Mouse (Mus musculus) cerebral cortex, adult 2 months (tissue): ENCODE results near the gene Grb2.

Source experiments
- WGBS: fragments of 180-500 bp; shearing (Covaris S2); methylation state at CpG from one replicate; pipeline ENCODE4 v1.1.7; 2018; 5-methylcytosine and 5-hydroxymethylcytosine counted together

Gene Grb2

GRCm38 (mm10) chr11:115627705-115628464, 80.5 kb downstream of the Grb2 start, which contains the start of gene Slc25a19:
Gene Slc25a19 (minus strand): TSS chr11:115628295.
- WGBS = under 1% methylated on average over 47 of the region's 47 CpGs

- 46% methylated on average over 11 of the region's 11 CpGs for WGBS
These were observed 81.4 kb downstream of the Grb2 start for GRCm38 (mm10) chr11:115626824-115627616.

GRCm38 (mm10) chr11:115625877-115626276, 82.5 kb downstream of the Grb2 start:
- WGBS = 77% methylated on average over 9 of the region's 9 CpGs

- 73% methylated on average over 9 of the region's 9 CpGs for WGBS
These were observed 84.8 kb downstream of the Grb2 start for GRCm38 (mm10) chr11:115623487-115624070.

DNA sequence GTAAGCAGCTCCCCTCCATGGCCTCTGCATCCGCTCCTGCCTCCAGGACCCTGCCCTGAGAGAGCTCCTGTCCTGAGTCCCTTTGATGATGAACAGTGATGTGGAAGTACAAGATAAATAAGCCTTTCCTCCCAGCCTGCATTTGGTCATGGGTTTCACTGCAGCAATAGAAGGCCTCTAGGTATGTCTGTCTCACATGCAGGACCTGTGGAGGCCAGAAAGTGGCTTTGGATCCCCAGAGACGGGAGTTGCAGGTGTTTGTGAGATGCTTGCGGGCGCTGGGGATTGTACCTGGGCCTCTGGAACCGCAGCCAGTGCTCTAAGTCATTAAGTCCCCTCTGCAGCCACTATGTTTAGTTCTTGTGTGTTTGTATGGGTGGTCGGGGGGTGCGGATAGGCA, 88.4 kb downstream of the Grb2 start:
- WGBS = 95% methylated on average over 7 of the region's 7 CpGs

DNA sequence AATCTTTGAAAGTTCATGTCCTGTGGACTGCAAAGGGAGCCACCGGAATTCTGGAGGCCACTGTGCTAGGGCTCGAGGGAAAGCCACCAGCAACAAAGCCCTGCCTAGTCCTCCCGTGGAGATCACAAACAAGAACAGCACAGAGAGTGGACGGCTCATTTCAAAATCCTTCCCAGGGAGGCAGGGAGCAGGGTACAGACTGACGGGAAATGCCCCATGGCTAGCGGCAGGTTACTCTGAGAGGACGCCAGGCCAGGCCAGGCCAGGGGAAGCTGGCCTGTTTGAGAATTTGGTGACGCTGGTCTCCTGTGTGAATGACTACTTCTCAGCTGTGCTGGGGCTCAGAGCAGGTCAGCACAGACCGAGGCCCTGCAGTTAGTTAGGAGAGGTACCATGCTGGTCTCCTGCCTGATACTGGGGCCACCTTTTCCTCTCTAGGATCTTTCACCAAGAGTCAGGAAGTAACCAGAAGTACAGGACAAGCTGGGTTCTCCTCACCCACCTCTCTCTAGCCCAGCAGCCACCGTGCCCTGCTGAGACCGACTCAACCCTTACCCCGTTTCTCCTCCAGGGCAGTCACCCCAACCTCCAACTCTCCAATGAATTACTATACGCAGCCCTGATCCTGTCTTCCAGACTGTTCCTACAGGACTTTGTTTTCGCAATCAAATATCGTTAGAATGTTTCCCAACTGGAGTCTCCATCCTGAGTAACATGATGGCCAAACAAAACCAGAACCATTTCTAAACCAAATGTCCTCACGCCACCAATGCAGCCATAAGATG, 89.5 kb downstream of the Grb2 start:
- WGBS = 84% methylated on average over 16 of the region's 16 CpGs

DNA sequence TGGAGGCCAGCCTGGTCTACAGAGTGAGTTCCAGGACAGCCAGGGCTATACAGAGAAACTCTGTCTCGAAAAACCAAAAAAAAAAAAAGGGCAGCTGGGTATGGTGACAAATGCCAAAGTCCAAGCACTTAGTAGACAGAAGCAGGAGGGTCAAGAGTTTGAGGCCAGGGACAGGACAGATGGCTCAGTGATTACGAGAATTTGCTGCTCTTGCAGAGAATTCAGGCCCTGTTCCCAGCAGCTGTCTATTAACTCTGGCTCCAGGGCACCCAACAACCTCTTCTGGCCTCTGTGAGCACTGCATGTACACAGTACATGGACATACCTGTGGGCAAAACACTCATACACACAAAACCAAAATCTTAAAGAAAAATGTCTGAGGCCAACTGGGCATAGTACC, 90.4 kb downstream of the Grb2 start:
- 85% methylated on average over 2 of the region's 2 CpGs for WGBS

- WGBS = 87% methylated on average over 6 of the region's 6 CpGs
These were observed 91.5 kb downstream of the Grb2 start for GRCm38 (mm10) chr11:115616893-115617292.

- 96% methylated on average over 7 of the region's 7 CpGs for WGBS
These were observed 92.0 kb downstream of the Grb2 start for GRCm38 (mm10) chr11:115616371-115616770.

DNA sequence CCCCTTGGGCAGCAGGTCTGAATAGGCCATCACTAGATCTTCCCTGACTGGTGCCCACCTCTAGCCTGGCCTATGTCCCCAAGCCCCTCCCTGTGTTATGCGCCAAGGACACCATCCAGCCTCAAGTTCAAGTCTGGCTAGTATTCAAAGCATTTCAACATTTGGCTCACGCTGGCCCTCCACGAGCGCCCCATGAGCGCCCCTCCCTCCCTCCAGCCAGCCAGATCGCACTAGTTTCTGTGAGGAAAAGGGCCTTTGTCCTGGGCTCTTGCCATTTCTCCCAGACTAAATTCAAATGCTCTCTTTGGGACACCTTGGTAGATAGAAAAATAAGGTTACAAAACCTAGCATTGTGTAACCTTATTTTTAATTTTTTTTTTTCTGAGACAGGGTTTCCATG, 92.5 kb downstream of the Grb2 start:
- 80% methylated on average over 6 of the region's 6 CpGs for whole genome bisulfite sequencing

DNA sequence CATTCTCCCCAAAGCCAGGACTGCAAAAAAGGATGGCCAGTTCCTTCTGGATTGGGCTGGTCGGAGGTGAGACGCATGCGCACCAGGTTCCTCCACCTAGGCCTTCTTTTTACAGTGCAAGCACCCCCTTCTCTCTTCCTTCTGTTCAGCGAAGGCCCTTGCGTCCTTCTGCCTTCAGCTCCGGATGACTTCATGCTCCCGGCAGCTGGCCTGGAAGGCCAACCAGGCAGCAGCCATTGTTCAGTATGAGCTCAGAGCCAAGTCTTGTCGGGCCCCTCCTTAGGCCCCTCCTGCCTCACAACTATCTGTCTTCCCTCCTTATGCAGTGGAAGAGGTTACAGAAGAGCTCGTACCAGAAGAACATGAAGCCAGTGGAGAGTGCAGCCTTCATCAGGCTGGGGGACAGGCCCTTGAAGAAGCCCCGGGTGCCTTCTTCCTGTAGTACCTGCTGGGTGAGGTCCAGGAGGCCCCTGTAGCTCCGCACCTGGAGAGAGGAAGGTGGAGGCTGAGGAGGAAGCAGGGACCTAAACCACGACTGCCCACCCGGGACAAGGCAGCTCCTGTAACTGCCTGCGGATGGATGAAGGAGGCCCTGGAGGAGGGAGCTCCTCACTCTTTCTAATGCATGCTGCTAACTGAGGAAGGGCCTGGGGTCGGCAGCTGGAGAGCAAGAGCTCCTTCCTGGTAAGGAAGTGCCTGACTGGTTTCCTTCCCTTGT, 93.1 kb downstream of the Grb2 start:
- WGBS = 77% methylated on average over 15 of the region's 15 CpGs

DNA sequence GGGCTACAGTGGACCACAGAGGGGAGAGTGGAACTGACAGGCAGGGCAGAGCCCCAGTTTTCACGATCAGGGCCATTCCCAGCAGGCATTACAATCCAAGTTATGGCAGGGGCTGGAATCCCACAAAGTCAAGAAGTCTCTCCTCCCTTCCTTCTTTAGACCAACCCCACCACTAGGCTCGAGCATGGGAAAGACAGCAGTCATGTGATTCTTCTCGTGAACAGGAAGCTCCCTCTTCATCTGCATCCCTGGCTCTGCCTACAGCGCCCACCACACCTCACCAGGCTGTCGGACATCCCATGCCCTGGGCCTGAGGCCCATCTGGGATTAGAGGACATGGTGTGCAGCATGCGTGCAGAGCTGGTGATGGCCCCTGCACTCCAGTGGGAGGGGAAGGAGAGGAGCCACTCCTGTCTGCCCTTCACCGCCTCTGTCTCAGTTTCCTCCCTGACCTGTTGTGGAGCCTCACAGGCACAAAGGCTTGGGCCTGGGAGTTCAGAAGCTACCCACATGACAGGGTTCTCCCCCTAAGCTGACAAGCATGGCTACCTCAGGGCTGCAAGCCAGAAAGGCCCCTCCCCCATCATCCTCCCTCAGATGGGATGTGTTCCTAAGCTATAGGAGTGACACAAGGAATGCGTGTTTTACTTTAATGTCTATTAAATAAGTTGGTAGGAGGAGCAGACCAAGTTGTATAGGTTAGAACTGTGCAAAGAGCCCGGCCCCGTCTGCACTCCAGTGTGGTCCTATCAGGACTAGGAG, 93.9 kb downstream of the Grb2 start:
- 83% methylated on average over 10 of the region's 10 CpGs for WGBS

DNA sequence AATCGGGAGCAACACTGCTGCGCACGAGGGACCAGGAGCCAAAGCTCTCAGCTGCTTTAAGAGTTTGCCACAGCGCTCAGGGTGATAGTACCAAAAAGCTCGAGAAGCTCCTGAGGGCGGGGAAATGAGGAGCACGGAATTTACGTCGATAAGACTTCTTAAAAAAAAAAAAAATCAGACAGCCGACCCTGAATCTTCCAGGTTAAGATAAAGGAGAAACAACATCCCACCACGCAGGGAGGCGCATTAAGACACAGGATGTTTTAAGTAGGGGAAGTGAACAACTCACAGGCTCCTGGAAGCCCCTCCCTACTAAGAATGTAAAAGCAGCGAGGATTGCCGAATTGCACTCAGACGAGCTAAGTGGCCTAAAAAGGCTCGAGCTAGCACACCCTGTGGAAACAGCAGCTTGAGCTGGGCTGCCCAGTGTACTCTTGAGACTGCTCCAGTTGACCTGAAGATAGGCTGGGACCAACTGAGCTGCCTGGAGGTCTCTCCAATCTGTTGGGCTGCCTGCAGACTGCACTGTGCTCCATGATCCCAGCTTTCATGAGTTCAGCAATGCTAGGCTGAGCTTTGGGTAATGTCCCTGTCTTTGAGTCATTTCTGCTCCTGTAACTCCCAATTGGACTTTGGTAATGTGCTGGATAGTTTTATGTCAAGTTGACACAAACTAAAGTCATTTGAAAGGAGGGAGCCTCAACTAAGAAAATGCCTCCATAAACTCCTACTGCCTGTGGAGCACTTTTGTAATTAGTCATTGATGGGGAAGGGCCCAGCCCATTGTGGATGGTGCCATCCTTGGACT, 95.1 kb downstream of the Grb2 start:
- 2% methylated on average over 16 of the region's 16 CpGs for WGBS

GRCm38 (mm10) chr11:115612410-115613137, 95.8 kb downstream of the Grb2 start, which contains the start of gene Mif4gd:
Gene Mif4gd (minus strand): TSS chr11:115612969.
- WGBS = under 1% methylated on average over 67 of the region's 80 CpGs

DNA sequence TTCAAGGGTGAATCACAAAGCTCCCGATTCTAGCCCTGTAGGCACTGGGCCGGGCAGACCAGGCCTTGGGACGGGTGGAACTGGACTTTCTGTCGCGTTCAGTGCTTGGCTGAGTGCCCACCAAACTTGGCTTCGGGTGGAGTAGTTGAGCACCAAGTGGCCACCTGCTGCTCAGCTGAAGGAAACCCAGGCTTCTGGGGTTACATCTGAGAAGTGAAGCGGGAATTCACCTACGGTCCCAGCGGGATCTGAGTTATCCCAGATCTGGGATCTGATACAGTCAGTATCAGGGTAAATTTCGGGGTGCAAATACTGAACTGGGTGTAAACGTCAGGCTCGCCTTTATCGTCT, 96.4 kb downstream of the Grb2 start:
- under 1% methylated on average over 13 of the region's 13 CpGs for WGBS

- 67% methylated on average over 6 of the region's 6 CpGs for WGBS
These were observed 97.2 kb downstream of the Grb2 start for GRCm38 (mm10) chr11:115611173-115611572.

DNA sequence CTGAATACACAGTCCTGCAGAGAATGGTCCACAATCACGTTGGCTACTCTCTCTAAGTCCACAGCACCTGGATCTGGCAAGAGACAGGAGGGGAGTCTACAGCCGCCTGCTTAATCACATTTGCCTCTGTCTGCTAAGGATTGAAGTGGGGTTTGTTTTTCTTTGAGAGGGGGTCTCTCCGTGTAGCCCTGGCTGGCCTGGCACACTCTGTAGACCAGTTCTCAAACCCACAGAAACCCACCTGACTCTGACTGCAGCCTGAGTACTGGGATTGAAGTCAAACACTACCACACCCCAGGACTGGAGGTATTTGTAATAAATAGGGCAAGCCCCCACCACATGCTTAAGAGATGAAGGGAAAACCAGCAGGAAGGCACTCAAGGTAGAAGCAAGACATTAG, 98.8 kb downstream of the Grb2 start:
- WGBS = 69% methylated on average over 3 of the region's 3 CpGs

- 71% methylated on average over 23 of the region's 23 CpGs for WGBS
These were observed 99.7 kb downstream of the Grb2 start for GRCm38 (mm10) chr11:115608421-115609399.
